Mouse (Mus musculus) heart, embryonic 10.5 days (tissue): ENCODE measurements around the gene Hmgb1. TPM values are rescaled to one million over a fixed set of nuclear protein-coding genes. Genes with fewer than 3 reads are reported as not detected.

Experiments used
- DNase-seq: peaks from one replicate; pipeline ENCODE4 v3.0.0-alpha.2; 2017; ENCODE audit warnings: low spot score
- H3K27ac ChIP-seq: fragments of 300-500 bp; sonication (generic); 2 replicates; pipeline ENCODE4 v1.5.1; 2016; ENCODE audit warnings: mild to moderate bottlenecking
- H3K27me3 ChIP-seq: fragments of 300-500 bp; sonication (generic); 2 replicates; pipeline ENCODE4 v1.6.1; 2016; ENCODE audit warnings: mild to moderate bottlenecking; ENCODE audit not compliant: poor library complexity, insufficient read depth, severe bottlenecking
- H3K36me3 ChIP-seq: fragments of 300-500 bp; sonication (generic); 2 replicates; pipeline ENCODE4 v1.6.1; 2016; ENCODE audit warnings: mild to moderate bottlenecking, moderate library complexity
- H3K4me1 ChIP-seq: fragments of 300-500 bp; sonication (generic); 2 replicates; pipeline ENCODE4 v1.6.1; 2016; ENCODE audit warnings: mild to moderate bottlenecking
- H3K4me3 ChIP-seq: fragments of 300-500 bp; sonication (generic); 2 replicates; pipeline ENCODE4 v1.5.1; 2016; ENCODE audit warnings: mild to moderate bottlenecking, moderate library complexity
- H3K9me3 ChIP-seq: fragments of 300-500 bp; sonication (generic); 2 replicates; pipeline ENCODE4 v1.6.1; 2016; ENCODE audit warnings: mild to moderate bottlenecking, moderate library complexity
- WGBS: fragments of 180-500 bp; shearing (Covaris S2); methylation state at CpG from one replicate; pipeline ENCODE4 v1.1.7; 2016; 5-methylcytosine and 5-hydroxymethylcytosine counted together
- polyA plus RNA-seq: library from polyadenylated mRNA; unstranded; fragments of >200 nt; fragmentation: Nextera tagmentation; extraction: Ambion mirVana; gene quantifications from 2 replicates; pipeline ENCODE4 v1.2.1, GENCODE M21; 2016

Hmgb1 gene
- polyA plus RNA-seq, 1 experiment from 2014 or later: 1,068 TPM

DNA sequence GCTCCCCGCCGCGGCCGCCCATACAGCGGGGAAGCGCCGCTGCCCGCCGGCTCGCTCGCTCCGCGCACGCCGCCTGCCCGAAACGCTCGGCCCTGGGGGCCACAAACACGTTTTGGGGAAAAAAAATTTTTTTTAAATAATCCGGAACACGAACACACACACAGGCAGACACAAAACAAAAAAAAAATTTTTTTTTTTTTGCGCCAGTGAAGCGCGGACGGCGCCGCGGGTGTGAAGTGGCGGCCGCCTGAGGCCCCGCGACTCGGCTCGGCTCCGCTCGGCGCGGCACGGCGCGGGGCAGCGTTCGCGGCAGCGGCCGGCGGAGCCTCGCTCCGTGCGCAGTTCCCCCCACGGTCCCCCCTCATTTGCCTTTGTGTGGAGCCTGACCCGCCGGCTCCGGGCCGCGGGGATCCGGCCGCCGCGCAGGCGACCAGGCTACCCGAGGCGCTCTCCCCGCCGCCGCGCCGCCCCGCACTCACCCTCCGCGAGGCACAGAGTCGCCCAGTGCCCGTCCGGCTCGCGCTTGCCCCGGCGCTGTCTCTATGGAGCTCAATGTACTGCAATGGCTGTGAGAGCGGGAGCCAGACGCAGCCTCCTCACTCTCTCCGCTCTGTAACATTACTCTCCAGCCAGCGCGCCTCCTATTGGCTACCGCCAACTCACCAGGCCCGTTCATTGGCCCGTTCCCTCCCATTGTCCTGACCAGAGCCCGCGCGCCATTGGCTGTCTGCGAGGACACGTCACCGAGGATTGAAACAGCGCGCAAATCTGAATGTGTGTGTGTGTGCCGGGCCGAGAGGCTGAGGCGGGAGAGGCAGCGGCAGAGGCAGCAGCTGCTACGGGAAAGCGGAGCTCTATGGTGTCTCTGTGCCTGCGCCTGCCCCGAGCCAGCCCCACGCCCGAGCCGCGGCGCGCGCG lies 131.6 kb downstream of the Hmgb1 start:
- peaks cover 9% of the 10 kb centered on the region; the same call in 1 of the 2 replicates for H3K4me1 ChIP-seq
- no peaks in the 10 kb centered on the region for H3K9me3 ChIP-seq
- peak overlapping the region; percentile 81 for H3K4me3 ChIP-seq
- under 1% methylated on average over 109 of the region's 110 CpGs for WGBS
- H3K36me3 ChIP-seq: peaks cover 17% of the 10 kb centered on the region
- no peaks in the 10 kb centered on the region for H3K27me3 ChIP-seq
- peak overlapping the region; percentile 99 for H3K27ac ChIP-seq
- peak; percentile 100 for DNase-seq

DNA sequence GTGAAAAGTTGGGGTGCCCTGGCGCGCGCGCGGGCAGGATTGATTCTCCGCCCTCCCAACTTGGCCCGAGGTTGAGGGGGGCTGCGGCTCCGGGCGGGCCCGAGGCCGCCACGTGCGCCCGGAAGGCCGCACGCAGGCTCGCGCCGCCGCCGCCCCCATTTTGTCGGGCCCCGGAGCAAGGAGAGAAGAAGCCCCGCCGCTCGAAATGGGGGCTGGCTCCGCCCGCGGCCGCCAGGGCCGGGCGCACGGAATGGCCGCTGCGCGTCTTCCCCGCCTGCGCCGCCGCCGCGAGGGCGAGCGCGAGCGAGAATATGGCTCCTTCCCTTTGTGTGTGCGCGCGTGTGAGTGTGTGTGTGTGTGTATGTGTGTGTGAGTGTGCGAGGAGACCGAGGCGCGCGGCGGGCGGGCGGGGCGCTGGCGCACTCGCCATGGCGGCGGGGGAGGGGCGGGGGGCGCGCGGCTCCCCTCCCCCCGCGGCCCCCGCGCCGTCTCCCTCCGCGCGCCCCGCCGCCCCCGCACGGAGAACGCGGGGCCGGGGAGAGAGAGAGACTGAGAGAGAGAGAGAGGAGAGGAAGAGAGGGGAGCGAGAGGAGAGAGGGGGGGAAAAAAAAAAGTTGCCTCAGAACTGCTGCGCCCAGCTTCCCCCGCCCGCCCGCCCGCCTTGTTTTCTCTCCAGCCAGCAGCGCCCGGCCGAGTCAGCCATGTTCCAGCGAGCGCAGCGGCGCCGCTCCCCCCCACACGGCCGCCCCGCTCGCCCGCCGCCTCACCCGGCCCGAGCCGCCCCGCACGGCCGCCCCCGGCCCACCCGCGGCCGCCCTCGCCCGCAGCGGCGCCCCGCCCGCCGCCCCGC lies 132.5 kb downstream of the Hmgb1 start:
- peaks cover 19% of the 10 kb centered on the region for H3K36me3 ChIP-seq
- peak overlapping the region; percentile 81 for H3K4me3 ChIP-seq
- H3K4me1 ChIP-seq: peaks cover 9% of the 10 kb centered on the region; the same call in 1 of the 2 replicates
- DNase-seq: peak; percentile 88
- peak overlapping the region; percentile 99 for H3K27ac ChIP-seq
- 2% methylated on average over 84 of the region's 120 CpGs for WGBS
- no peaks in the 10 kb centered on the region for H3K27me3 ChIP-seq
- H3K9me3 ChIP-seq: no peaks in the 10 kb centered on the region

GRCm38 (mm10) chr5:149051194-149051570 lies 133.1 kb downstream of the Hmgb1 start:
- 0% methylated on average over 27 of the region's 27 CpGs for WGBS
- peaks cover 25% of the 10 kb centered on the region for H3K36me3 ChIP-seq
- DNase-seq: peak; percentile 79
- peak overlapping the region; percentile 81 for H3K4me3 ChIP-seq
- H3K9me3 ChIP-seq: no peaks in the 10 kb centered on the region
- peak overlapping the region; percentile 99 for H3K27ac ChIP-seq
- no peaks in the 10 kb centered on the region for H3K27me3 ChIP-seq
- peaks cover 9% of the 10 kb centered on the region; the same call in 1 of the 2 replicates for H3K4me1 ChIP-seq

GRCm38 (mm10) chr5:149050588-149051160 lies 133.6 kb downstream of the Hmgb1 start:
- H3K36me3 ChIP-seq: peaks cover 29% of the 10 kb centered on the region
- WGBS: 36% methylated on average over 10 of the region's 10 CpGs
- no peak for DNase-seq
- peak overlapping the region; percentile 81 for H3K4me3 ChIP-seq
- no peaks in the 10 kb centered on the region for H3K27me3 ChIP-seq
- H3K9me3 ChIP-seq: no peaks in the 10 kb centered on the region
- H3K27ac ChIP-seq: peak overlapping the region; percentile 99
- H3K4me1 ChIP-seq: peaks cover 9% of the 10 kb centered on the region; the same call in 1 of the 2 replicates

GRCm38 (mm10) chr5:149049435-149049834 lies 134.9 kb downstream of the Hmgb1 start:
- no peak for DNase-seq
- no peak overlapping the region for H3K4me3 ChIP-seq
- H3K9me3 ChIP-seq: no peaks in the 10 kb centered on the region
- no peaks in the 10 kb centered on the region for H3K27me3 ChIP-seq
- WGBS: 86% methylated on average over 3 of the region's 3 CpGs
- H3K4me1 ChIP-seq: peaks cover 9% of the 10 kb centered on the region; the same call in 1 of the 2 replicates
- peaks cover 37% of the 10 kb centered on the region for H3K36me3 ChIP-seq
- no peak overlapping the region for H3K27ac ChIP-seq

DNA sequence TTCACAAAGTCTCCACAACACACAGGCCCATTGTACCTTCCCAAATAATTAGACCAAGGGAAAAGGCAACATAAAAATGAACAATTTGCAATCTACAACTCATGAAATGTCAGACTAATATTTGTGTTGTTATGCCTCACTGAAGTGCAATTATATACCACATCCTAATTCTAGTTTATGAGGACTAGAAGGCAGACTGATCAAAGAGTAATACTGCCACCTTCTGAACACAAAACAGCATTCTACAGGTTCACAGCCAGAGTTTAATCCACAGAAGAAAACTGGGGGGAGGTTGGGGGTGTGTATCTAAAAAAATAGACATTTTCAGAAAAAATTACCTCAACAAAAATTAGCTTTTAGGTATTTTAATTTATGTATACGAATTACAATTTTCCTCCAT lies 135.3 kb downstream of the Hmgb1 start:
- no peak overlapping the region for H3K4me3 ChIP-seq
- no peaks in the 10 kb centered on the region for H3K27me3 ChIP-seq
- H3K9me3 ChIP-seq: no peaks in the 10 kb centered on the region
- WGBS: 91% methylated on average over 1 of the region's 1 CpGs
- no peak for DNase-seq
- H3K27ac ChIP-seq: no peak overlapping the region
- peaks cover 9% of the 10 kb centered on the region; the same call in 1 of the 2 replicates for H3K4me1 ChIP-seq
- peaks cover 37% of the 10 kb centered on the region for H3K36me3 ChIP-seq

GRCm38 (mm10) chr5:149046650-149047049 lies 137.6 kb downstream of the Hmgb1 start:
- H3K36me3 ChIP-seq: peaks cover 37% of the 10 kb centered on the region
- H3K4me1 ChIP-seq: no peaks in the 10 kb centered on the region
- no peak overlapping the region for H3K4me3 ChIP-seq
- no peak overlapping the region for H3K27ac ChIP-seq
- H3K27me3 ChIP-seq: no peaks in the 10 kb centered on the region
- DNase-seq: no peak
- H3K9me3 ChIP-seq: no peaks in the 10 kb centered on the region
- 84% methylated on average over 9 of the region's 9 CpGs for WGBS

GRCm38 (mm10) chr5:149045470-149046085 lies 138.7 kb downstream of the Hmgb1 start:
- no peak overlapping the region for H3K27ac ChIP-seq
- peaks cover 37% of the 10 kb centered on the region for H3K36me3 ChIP-seq
- WGBS: 88% methylated on average over 9 of the region's 9 CpGs
- DNase-seq: no peak
- no peaks in the 10 kb centered on the region for H3K9me3 ChIP-seq
- H3K4me1 ChIP-seq: no peaks in the 10 kb centered on the region
- no peaks in the 10 kb centered on the region for H3K27me3 ChIP-seq
- H3K4me3 ChIP-seq: no peak overlapping the region

- no peaks in the 10 kb centered on the region for H3K27me3 ChIP-seq
- H3K36me3 ChIP-seq: peaks cover 34% of the 10 kb centered on the region
- no peak overlapping the region for H3K4me3 ChIP-seq
- H3K9me3 ChIP-seq: no peaks in the 10 kb centered on the region
- H3K4me1 ChIP-seq: no peaks in the 10 kb centered on the region
- no peak overlapping the region for H3K27ac ChIP-seq
- no peak for DNase-seq
- WGBS: 89% methylated on average over 7 of the region's 7 CpGs
Measured at GRCm38 (mm10) chr5:149045054-149045453, 139.2 kb downstream of the Hmgb1 start.

- Histone ChIP-seq H3K4me3 (no peak overlapping the region), H3K9me3 (0 out of 2 replicates have a peak, but pooled peaks cover 4% of the 10 kb centered on the region), H3K36me3 (peaks cover 24% of the 10 kb centered on the region), H3K27ac (no peak overlapping the region), H3K27me3 (no peaks in the 10 kb centered on the region), H3K4me1 (no peaks in the 10 kb centered on the region)
- no peak for DNase-seq
- WGBS: 76% methylated on average over 4 of the region's 4 CpGs
Measured at GRCm38 (mm10) chr5:149044067-149044466, 140.2 kb downstream of the Hmgb1 start.

GRCm38 (mm10) chr5:149043240-149043639 lies 141.0 kb downstream of the Hmgb1 start:
- no peak for DNase-seq
- H3K4me3 ChIP-seq: no peak overlapping the region
- H3K27ac ChIP-seq: no peak overlapping the region
- WGBS: 87% methylated on average over 6 of the region's 6 CpGs
- peaks cover 21% of the 10 kb centered on the region for H3K36me3 ChIP-seq
- no peaks in the 10 kb centered on the region for H3K27me3 ChIP-seq
- H3K9me3 ChIP-seq: 0 out of 2 replicates have a peak, but pooled peaks cover 4% of the 10 kb centered on the region
- no peaks in the 10 kb centered on the region for H3K4me1 ChIP-seq

DNA sequence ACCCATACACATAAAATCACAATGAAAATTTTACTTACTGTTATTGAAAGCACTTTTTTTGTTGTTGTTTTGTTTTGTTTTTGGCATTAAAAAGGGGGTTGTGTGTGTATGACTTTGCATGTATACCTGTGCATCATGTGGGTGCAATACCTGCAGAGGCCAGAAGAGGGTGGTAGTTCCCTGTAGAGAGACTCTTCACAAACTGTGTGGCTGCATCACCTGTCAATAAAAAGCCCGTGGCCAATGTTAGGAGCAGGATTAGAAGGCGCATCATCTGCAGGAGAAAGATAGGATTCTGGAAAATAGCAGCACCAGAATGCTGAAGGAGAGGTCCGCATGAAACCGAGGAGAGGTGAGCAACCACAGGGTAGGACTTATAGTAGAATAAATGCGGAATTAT lies 144.5 kb downstream of the Hmgb1 start:
- H3K27ac ChIP-seq: no peak overlapping the region
- no peaks in the 10 kb centered on the region for H3K27me3 ChIP-seq
- no peaks in the 10 kb centered on the region for H3K36me3 ChIP-seq
- DNase-seq: peak; percentile 81
- H3K4me1 ChIP-seq: no peaks in the 10 kb centered on the region
- no peak overlapping the region for H3K4me3 ChIP-seq
- WGBS: 89% methylated on average over 5 of the region's 5 CpGs
- 0 out of 2 replicates have a peak, but pooled peaks cover 4% of the 10 kb centered on the region for H3K9me3 ChIP-seq
